Mouse (Mus musculus) myocyte (in vitro differentiated cells): ENCODE data around the gene Abhd6. TPM values are rescaled to one million over a fixed set of nuclear protein-coding genes. Genes with fewer than 3 reads are reported as not detected.

ENCODE experiments used
- H3K27me3 ChIP-seq: one replicate; pipeline ENCODE4 v1.6.1; 2011; ENCODE audit not compliant: control insufficient read depth, insufficient read depth, insufficient read length
- H3K36me3 ChIP-seq: one replicate; pipeline ENCODE4 v1.6.1; 2011; ENCODE audit not compliant: control insufficient read depth, insufficient read depth
- H3K4me2 ChIP-seq: one replicate; pipeline ENCODE4 v1.6.1; 2011; ENCODE audit warnings: low read depth, control low read depth
- H3K4me3 ChIP-seq: one replicate; pipeline ENCODE4 v1.5.1; 2011; ENCODE audit warnings: mild to moderate bottlenecking, control low read depth, moderate library complexity
- H3K79me2 ChIP-seq: one replicate; pipeline ENCODE4 v1.6.1; 2011; ENCODE audit not compliant: control insufficient read depth, insufficient read depth
- H3ac ChIP-seq: one replicate; pipeline ENCODE4 v1.6.1; 2011; ENCODE audit not compliant: control insufficient read depth, insufficient read length
- CEBPB ChIP-seq: IDR thresholded peaks from 2 replicates; pipeline ENCODE4 v1.6.1; 2011; ENCODE audit warnings: mild to moderate bottlenecking, moderate library complexity; ENCODE audit not compliant: poor library complexity, insufficient read depth, severe bottlenecking
- E2F4 ChIP-seq: IDR thresholded peaks from one replicate; pipeline ENCODE4 v1.6.1; 2011; ENCODE audit warnings: mild to moderate bottlenecking, control low read depth, moderate library complexity; ENCODE audit not compliant: insufficient read depth
- MAX ChIP-seq: IDR thresholded peaks from one replicate; pipeline ENCODE4 v1.6.1; 2011; ENCODE audit warnings: low read depth, mild to moderate bottlenecking, control low read depth
- MYOD1 ChIP-seq, 3 experiments: IDR thresholded peaks; one replicate each; pipeline ENCODE4 v1.6.1; 2011; ENCODE audit warnings: control low read depth in 2 of 3, low read depth in 2 of 3, mild to moderate bottlenecking in 2 of 3, moderate library complexity in 1 of 3; ENCODE audit not compliant: insufficient read length in 2 of 3, control insufficient read depth in 1 of 3
- MYOG ChIP-seq, 3 experiments: IDR thresholded peaks; one replicate each; pipeline ENCODE4 v1.6.1; 2011; ENCODE audit warnings: control low read depth in 2 of 3, low read depth in 2 of 3, mild to moderate bottlenecking in 2 of 3; ENCODE audit not compliant: insufficient read length in 2 of 3, control insufficient read depth in 1 of 3, insufficient read depth in 1 of 3
- POLR2A ChIP-seq: IDR thresholded peaks from one replicate; pipeline ENCODE4 v1.6.1; 2011; ENCODE audit warnings: low read depth, mild to moderate bottlenecking, control low read depth, moderate library complexity; ENCODE audit not compliant: insufficient read length
- POLR2AphosphoS2 ChIP-seq: IDR thresholded peaks from one replicate; pipeline ENCODE4 v1.6.1; 2011; ENCODE audit warnings: low read depth, control low read depth; ENCODE audit not compliant: insufficient read length
- REST ChIP-seq: IDR thresholded peaks from one replicate; pipeline ENCODE4 v1.6.1; 2011; ENCODE audit warnings: mild to moderate bottlenecking, control low read depth, moderate library complexity; ENCODE audit not compliant: insufficient read depth, insufficient read length
- SRF ChIP-seq: IDR thresholded peaks from one replicate; pipeline ENCODE4 v1.6.1; 2011; ENCODE audit warnings: low read depth; ENCODE audit not compliant: control insufficient read depth, insufficient read length
- TCF12 ChIP-seq: IDR thresholded peaks from one replicate; pipeline ENCODE4 v1.6.1; 2011; ENCODE audit warnings: mild to moderate bottlenecking, control low read depth; ENCODE audit not compliant: poor library complexity, insufficient read depth, severe bottlenecking
- TCF3 ChIP-seq: IDR thresholded peaks from one replicate; pipeline ENCODE4 v1.6.1; 2011; ENCODE audit warnings: low read depth, control low read depth; ENCODE audit not compliant: insufficient read length
- USF1 ChIP-seq: IDR thresholded peaks from one replicate; pipeline ENCODE4 v1.6.1; 2011; ENCODE audit warnings: low read depth, mild to moderate bottlenecking, control low read depth, moderate library complexity
- polyA plus RNA-seq: library from polyadenylated mRNA; unstranded; fragments of >200 nt; fragmentation: generic; extraction: Trizol; gene quantifications from one replicate; pipeline ENCODE4 v1.2.1, GENCODE M21; 2012; ENCODE audit warnings: missing spikeins

Gene Abhd6
- polyA plus RNA-seq, 1 experiment, result 10.5 TPM

- Histone ChIP-seq H3K4me3 (peak overlapping the region; percentile 38), H3K79me2 (peaks cover 7% of the 10 kb centered on the region), H3ac (no peak overlapping the region), H3K27me3 (no peaks in the 10 kb centered on the region), H3K36me3 (no peaks in the 10 kb centered on the region), H3K4me2 (peak overlapping the region; percentile 86)
- TF ChIP-seq USF1, result no peak
- TF ChIP-seq CEBPB, result peak; percentile 94
Measured at GRCm38 (mm10) chr14:8099561-8100021, 96.9 kb downstream of the Abhd6 start.

- Histone ChIP-seq H3K4me2 (no peak overlapping the region), H3ac (no peak overlapping the region), H3K79me2 (peaks cover 7% of the 10 kb centered on the region), H3K36me3 (no peaks in the 10 kb centered on the region), H3K4me3 (no peak overlapping the region), H3K27me3 (no peaks in the 10 kb centered on the region)
- TF ChIP-seq TCF12 (no peak), REST (no peak), USF1 (no peak), TCF3 (no peak), POLR2AphosphoS2 (no peak), MYOG (IDR thresholded peaks at IDR 0.05; ENCODE audit: control insufficient read depth in 1 of 3, insufficient read depth in 1 of 3, insufficient read length in 2 of 3, low read depth in 2 of 3) (no peak), POLR2A (no peak), SRF (no peak), CEBPB (no peak), MYOD1 (IDR thresholded peaks at IDR 0.05; ENCODE audit: control insufficient read depth in 1 of 3, insufficient read length in 2 of 3, low read depth in 2 of 3) (no peak), MAX (no peak), E2F4 (no peak)
Measured at GRCm38 (mm10) chr14:8101886-8102285, 99.2 kb downstream of the Abhd6 start.

GRCm38 (mm10) chr14:8102676-8103075 lies 100.0 kb downstream of the Abhd6 start:
- H3ac ChIP-seq, result no peak overlapping the region
- no peak overlapping the region for H3K4me3 ChIP-seq
- H3K79me2 ChIP-seq, result peaks cover 7% of the 10 kb centered on the region
- H3K36me3 ChIP-seq, result no peaks in the 10 kb centered on the region
- no peaks in the 10 kb centered on the region for H3K27me3 ChIP-seq
- H3K4me2 ChIP-seq, result no peak overlapping the region
- TF ChIP-seq REST, result no peak
- no peak for TF ChIP-seq MAX
- no peak for TF ChIP-seq E2F4
- no peak for TF ChIP-seq TCF12
- TF ChIP-seq USF1, result no peak
- TF ChIP-seq POLR2AphosphoS2, result no peak
- TF ChIP-seq MYOG (IDR thresholded peaks at IDR 0.05; ENCODE audit: control insufficient read depth in 1 of 3, insufficient read depth in 1 of 3, insufficient read length in 2 of 3, low read depth in 2 of 3), result no peak
- TF ChIP-seq MYOD1 (IDR thresholded peaks at IDR 0.05; ENCODE audit: control insufficient read depth in 1 of 3, insufficient read length in 2 of 3, low read depth in 2 of 3), result no peak
- no peak for TF ChIP-seq SRF
- no peak for TF ChIP-seq TCF3
- TF ChIP-seq POLR2A, result no peak
- no peak for TF ChIP-seq CEBPB

Other genes with a start within 250 kb of the Abhd6 start
- not detected for gene Gm26661, start 211.3 kb upstream of the Abhd6 start, polyA plus RNA-seq
- 54.5 TPM for gene Flnb, start 184.9 kb upstream of the Abhd6 start, polyA plus RNA-seq
- not detected for gene Gm45521, start 45.6 kb upstream of the Abhd6 start, polyA plus RNA-seq
- 0.86 TPM for gene Dnase1l3, start 8.3 kb upstream of the Abhd6 start, polyA plus RNA-seq
- gene Rpp14, start 77.5 kb downstream of the Abhd6 start, polyA plus RNA-seq, result 22.2 TPM
- 10.5 TPM for gene Pxk, start 95.3 kb downstream of the Abhd6 start, polyA plus RNA-seq
- gene Pdhb, start 170.1 kb downstream of the Abhd6 start, polyA plus RNA-seq, result 193 TPM
- 6.3 TPM for gene Kctd6, start 211.2 kb downstream of the Abhd6 start, polyA plus RNA-seq